Mouse (Mus musculus) lung, postnatal 10 days (tissue): Measurements from ENCODE around the gene Ahdc1.

Source experiments
- DNase-seq: peaks from one replicate; pipeline ENCODE4 v3.0.0; 2021

Ahdc1 gene

DNA sequence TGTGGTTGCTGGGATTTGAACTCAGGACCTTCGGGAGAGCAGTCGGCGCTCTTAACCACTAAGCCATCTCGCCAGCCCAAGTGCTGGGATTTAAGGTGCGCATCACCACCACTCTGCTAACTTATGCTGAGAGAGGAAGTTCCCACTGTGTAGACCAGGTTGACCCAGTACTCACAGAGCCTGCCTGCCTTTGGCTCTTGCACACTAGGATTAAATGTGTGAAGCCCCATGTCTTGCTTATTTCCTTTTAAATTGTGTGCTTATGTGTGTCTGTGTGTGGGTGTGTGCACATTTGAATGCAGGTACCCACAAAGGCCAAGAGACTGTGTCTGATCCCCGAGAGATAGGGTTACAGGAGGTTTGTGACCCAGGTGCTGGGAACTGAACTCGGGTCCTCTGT, 95.6 kb downstream of the Ahdc1 start:
- DNase-seq: no peak

GRCm38 (mm10) chr4:133107788-133108281, 96.8 kb downstream of the Ahdc1 start:
- DNase-seq: peak; percentile 92

GRCm38 (mm10) chr4:133108481-133109334, 97.6 kb downstream of the Ahdc1 start:
- DNase-seq: peak; percentile 74

GRCm38 (mm10) chr4:133109335-133109801, 98.3 kb downstream of the Ahdc1 start:
- DNase-seq: no peak

DNA sequence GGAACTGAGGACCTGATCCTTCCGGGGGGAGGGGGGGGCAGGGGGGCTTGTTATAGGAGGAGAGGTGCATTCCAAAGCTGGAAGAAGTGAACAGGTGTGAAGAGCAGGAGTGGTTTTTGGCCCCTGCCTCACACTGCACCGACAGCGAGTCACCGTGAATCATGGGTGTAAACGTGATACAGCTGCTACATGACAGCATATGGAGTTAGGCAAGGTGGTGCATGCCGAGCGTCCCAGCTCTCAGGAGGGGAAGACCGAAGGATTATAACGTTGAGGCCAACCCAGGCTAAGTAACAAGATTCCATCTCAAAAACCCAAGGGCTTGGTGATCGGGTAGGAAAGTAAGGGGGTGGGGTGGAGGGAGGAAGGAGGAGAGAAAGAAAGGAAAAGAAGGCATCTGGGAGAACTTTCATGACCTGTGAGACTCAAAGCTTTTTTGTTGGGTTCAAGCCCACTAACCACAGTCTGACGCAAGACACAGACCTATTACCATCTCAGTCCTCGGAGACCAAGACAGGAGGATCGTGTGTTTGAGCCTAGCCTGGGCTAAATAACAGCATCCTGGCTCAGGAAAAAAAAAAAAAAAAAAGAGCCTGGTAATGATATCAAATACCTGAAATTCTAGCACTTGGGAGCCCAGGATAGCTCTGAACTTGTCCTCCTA, 101.2 kb downstream of the Ahdc1 start:
- no peak for DNase-seq

DNA sequence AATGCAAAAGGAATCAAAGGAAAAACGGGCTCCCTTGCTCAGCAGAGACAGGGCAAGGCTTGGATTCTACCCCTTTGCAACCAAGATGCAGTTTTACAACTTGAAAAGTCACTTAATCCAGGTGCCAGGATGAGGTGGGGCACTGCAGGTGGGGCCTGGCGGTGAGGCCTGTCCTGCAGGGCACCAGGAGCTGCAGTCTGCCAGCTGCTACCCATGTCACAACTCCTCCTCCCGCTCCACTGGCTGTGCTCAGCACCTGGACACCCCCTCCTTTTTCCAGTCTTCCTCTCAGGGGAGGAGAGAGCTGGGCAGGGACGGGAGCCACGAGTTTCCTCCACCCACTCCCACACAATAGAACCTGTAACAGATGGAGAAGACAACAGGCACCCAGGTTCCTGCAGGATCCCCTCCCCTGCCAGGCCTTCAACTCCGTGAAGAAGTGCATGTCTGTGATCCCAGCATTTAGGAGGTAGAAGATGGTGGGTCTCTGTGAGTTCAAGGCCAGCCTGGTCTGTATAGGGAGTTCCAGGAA, 102.4 kb downstream of the Ahdc1 start:
- DNase-seq: no peak

DNA sequence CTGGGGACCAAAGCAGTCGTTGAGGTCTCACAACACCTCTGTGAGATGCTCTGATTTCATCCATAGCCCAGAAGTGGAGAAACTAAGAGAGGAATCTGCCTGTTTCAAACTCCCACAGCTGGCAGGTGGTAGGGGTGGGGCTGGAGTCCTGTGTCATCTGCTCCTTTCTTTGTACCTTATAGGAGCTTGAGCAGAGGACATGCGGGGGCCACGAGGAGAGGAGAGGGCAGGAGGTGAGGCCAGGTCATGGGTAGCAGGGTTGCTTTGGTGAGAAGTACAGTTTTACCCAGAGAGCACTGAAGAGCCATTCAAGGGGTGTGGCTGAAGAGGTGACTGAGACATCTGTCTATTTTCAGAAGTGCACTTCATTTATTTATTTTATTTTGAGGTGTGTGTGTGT, 103.7 kb downstream of the Ahdc1 start:
- DNase-seq: no peak

GRCm38 (mm10) chr4:133115721-133116429, 104.8 kb downstream of the Ahdc1 start:
- DNase-seq: no peak

DNA sequence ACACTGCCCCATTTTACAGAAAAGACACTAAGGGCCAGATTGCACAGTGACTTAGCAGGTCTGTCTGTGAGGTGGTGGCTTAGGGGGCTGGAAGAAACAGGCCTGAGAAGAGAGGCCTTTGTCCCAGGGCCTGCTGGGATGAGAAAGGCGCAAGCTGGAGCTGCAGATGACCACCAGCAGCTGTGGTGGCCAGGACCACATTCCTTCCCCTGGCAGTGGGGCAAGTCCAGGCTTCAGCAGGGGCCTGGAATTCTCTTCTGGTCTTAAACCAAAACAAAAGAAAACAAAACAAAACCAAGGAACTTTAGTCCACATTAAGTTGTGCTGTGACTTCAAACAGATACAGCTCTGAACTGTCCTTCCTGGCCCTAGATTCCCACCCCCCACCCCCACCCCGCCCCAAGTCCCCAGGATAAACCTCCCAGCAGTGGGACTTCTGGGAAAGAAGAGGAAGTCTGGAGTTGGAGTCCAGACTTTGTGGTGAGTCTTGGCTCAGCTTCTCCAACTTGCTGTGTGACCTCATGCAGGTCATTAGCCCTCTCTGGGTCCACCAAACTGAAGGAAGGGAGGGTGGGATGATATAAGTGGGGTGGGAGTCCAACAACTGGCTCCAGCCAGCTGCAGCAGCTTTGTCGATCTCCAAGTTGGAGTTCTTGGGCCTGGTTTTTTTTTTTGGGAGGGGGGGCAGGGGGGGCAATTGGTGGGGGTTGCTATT, 105.9 kb downstream of the Ahdc1 start:
- peak; percentile 72 for DNase-seq

DNA sequence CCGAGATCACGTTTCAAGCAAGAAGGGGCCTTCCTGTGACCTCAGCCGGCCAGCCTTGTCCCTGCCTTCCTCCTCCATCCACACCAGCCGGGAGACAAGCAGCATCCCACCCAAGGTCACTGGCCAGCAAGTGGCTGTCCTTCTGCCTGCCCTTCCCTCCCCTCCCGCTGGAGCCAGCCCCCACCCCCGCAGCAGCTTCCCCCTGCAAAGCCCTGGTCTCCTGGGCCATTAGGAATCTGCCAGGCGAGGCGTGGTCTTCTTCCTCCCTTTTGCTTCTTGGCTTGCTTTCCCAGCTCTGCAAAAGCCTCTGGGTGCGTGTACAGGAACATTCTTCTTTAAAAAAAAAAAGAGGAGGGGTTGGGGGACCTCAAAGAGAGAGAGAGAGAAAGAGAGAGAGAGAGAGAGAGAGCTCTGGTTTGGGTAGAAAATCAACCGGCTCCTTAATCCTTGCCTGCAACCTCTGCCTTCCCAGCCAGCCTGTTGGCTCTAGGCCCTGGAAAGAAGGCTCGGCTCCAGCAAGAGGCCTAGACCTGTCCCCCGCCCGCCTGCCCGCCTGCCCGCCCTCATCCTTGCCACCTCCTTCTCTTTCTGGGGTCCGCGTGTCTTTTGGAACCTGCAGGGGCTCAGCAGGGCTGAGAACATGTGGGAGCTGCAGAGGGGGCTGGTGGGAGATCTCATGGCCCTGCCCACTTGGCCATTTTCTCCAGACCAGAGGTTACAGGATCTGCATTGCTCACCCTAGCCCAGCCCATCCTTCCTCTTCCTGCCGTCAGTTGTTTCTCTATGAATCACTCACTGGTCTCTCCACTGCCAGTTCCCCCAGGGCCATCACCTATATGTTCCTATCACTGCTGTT, 106.7 kb downstream of the Ahdc1 start:
- DNase-seq: peak; percentile 93

DNA sequence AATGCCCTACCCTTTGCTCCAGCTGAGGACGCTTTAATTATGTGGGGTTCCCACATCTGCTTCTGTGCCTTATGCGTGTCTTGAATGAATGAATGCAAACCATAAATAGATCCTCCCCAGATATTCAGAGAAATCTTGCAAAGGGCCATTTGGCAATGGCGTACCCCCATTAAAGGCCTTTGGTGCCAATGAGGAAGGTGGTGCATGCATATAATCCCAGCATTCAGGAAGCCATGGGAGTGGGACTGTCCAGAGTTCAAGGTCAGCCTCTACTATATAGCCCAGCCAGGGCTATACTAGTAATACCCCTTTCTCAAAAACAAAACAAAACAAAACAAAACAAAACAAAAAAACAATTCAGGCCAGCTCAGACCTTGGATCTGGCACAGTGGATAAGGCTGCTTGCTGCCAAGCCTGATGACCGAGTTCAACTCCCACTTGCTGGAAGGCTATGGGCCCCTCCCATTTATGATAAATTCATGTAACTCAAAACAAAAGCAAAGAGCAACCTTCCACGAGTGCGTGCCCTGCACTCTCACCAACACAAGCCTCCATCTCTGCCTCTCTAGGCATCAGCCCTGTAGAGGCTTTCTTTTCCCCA, 107.8 kb downstream of the Ahdc1 start:
- DNase-seq: no peak

DNA sequence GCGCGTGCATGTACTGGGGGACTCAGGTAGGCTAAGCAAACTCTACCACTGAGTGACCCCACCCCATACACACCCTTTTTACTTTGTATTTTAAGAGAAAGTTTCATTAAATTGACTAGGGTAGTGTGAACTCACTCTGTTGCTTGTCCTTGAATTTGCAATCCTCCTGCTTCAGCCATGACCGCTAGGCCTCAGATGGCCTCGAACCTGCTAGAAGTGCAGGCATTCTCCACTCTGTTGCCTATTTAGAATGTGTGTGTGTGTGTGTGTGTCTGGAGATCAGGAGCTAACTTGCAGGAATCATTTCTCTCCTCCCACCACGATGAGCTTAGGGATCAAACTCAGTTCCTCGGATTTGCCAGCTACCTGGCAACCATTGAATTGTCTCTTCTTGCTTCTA, 108.5 kb downstream of the Ahdc1 start:
- DNase-seq: no peak

- no peak for DNase-seq
These were observed 109.8 kb downstream of the Ahdc1 start for GRCm38 (mm10) chr4:133120833-133121321.

DNA sequence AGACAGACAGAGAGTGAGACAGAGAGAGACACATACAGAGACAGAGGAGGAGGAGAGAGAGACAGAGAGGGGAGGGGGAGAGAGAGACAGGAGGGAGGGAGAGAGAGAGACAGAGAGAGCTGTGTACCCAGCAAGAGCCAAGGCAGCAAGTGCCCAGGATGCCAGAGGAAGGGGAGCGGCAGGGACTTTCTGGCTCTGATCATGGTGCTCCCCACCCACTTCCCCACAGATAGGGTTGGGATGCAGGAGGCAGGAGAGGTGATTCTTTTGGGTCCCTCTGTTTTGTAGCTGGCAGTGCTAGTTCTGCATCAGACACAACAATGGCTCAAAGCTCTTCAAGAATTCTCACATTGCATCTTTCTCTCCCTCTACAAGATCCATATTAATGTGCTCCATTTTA, 110.4 kb downstream of the Ahdc1 start:
- no peak for DNase-seq

DNA sequence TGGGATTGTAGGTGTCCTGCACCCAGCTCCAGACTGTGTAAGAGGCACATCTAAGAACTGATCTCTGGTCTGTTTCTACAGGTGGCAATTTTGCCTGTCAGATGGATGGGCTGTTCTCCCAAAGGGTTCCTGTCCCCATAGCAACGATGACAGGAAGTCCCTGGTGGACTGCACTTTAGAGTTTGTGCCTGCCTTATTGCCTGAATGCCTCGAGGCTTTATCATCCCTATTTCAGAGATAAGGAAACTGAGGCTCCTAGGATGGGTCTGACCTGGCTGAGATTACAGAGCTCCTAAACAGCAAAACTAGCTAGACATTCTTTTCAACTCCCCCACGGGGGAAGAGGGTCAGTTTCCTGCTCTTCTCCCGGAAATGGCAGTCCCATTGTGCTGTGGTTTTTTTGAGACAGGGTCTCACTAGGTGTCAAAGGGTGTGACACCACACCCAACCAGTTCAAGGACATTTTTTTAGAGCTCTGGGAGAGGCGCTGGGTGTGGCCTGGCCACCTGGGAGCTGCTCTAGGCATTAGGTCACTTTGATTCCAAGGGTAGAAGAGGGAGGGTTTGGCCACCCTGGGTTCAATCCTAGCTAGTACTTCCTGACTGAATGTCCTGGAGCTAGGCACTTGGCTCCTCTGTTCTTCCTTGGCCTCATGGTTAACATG, 111.0 kb downstream of the Ahdc1 start:
- DNase-seq: no peak

DNA sequence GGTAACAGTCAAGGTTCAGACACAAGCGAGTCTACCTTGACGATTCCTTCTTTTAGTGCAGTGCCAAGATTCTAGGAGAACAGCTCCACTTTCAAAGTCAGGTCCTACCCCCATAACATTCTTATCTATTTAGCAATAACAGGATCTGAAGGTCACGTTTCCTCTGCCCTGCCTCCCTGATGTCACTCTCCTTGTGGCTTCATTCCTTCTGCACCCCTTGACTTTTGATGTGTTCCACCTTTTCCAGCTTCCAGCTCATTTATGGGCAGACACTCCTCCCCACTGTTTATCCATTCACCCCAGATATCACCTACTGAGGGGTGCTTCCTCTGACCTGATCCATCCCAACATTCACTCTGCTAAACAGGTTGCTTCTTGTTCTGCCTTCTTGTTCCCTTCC, 116.0 kb downstream of the Ahdc1 start:
- no peak for DNase-seq
